Mouse (Mus musculus): ENCODE results near the gene Zmat3. TPM values are rescaled to one million over a fixed set of nuclear protein-coding genes. Genes with fewer than 3 reads are reported as not detected.

The Zmat3 gene
- 7.5 and 8.2 TPM in 2 replicates for polyA plus RNA-seq (2016; fragmentation: Nextera tagmentation; extraction: Ambion mirVana)

DNA sequence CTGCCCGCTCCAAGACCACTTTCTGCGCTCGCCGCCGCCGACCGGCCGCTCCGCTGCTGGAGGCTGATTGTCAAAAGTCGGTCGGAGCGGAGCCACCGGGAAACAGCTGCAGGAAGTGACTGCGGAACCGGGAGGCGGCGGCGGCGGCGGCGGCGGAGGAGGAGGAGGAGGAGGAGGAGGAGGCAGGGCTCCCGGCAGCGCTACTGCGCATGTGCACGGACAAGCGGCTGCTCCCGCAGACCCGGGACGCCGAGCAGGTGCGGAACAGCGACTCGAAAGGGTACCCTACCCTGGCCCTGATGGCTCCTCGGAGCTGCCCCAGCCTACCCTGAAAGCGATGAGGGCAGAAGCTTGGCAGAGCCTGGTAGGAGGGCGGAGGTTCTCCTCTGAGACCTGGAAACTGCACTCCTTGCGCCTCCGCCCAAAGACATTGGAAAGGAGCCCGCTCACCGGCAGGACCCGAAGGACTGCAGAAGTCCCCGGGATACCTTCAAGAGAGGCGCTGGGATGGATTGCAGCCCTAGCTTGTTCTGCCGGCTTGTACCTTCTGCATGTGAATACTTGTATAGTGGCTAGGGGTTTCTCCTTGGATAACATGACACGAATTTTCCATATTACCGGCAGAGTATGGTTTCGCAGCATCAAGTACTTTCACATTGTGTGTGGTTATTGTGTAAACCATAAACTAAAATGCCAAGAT lies at the start of gene Zmat3:
TSS of gene Zmat3 (minus strand) at position 469 of the 700 bp plus-strand sequence.
- WGBS, result 5% methylated on average over 35 of the region's 48 CpGs
- peaks cover 20% of the 10 kb centered on the region for H3K4me1 ChIP-seq
- peak within 1 kb of the TSS; percentile 82 for H3K4me3 ChIP-seq
- peaks cover 3% of the 10 kb centered on the region for H3K36me3 ChIP-seq (replicated peaks)
- peak within 1 kb of the TSS; percentile 93 for H3K27ac ChIP-seq
- peak; percentile 82 for DNase-seq (ENCODE audit: extremely low spot score, low spot score)
- H3K9me3 ChIP-seq, result no peaks in the 10 kb centered on the region
- peaks cover 12% of the 10 kb centered on the region for H3K27me3 ChIP-seq (ENCODE audit: poor library complexity, severe bottlenecking)

DNA sequence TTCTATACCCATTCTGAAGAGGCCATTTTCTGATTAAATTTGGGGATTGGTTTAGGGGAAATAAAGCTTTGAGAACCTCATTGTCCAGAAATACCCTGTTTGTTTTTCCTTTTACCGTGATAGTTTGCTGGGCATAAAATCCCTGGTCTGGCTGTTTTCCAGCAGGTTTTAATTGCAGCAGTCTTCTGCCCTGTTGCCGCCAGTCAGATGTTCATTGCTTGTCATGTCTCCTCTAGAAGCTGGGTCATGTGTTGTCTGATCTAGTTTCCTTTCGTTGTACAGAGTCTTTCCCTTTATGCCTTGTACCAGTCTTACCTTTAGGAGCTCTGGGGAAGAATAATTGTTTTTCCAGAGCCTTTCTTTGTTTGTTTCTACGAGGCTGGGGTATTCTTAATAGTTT lies 48.6 kb upstream of the Zmat3 start:
- 0 out of 2 replicates have a peak, but pooled peaks cover 11% of the 10 kb centered on the region for H3K4me1 ChIP-seq
- no peak overlapping the region for H3K27ac ChIP-seq
- H3K4me3 ChIP-seq, result no peak overlapping the region
- no peaks in the 10 kb centered on the region for H3K9me3 ChIP-seq
- peaks cover 7% of the 10 kb centered on the region; the same call in 1 of the 2 replicates for H3K36me3 ChIP-seq (replicated peaks)
- no peak for DNase-seq (ENCODE audit: extremely low spot score, low spot score)
- no peaks in the 10 kb centered on the region for H3K27me3 ChIP-seq (ENCODE audit: poor library complexity, severe bottlenecking)
- 79% methylated on average over 4 of the region's 4 CpGs for WGBS

DNA sequence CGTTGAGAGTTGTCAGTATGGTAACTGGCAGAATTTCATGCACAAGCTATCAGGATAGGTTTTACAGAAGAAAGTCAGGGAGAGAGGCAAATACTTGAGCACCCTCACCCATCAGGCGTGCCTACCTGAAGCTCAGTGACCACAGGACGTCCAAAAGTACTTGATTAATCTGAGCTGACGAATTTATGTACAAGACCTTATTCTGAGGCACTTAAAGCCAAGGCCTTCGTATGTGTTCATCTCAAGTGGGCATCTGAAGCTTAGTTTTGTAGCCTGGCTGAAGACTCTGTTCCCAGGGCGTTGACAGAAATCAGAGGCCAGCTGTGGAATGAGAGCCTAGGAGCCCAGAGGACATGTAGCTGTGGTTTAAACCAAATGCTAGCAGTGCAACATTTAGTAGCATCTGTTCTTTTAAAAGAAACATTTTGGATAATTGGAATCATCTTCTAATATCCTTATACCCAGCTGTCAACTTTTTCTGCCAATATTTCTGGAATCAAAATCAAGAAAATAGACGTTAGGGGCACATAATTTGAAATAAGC lies 46.8 kb upstream of the Zmat3 start:
- Histone ChIP-seq H3K9me3 (no peaks in the 10 kb centered on the region), H3K36me3 (replicated peaks) (peaks cover 2% of the 10 kb centered on the region; the same call in 1 of the 2 replicates), H3K4me3 (no peak overlapping the region), H3K4me1 (0 out of 2 replicates have a peak, but pooled peaks cover 11% of the 10 kb centered on the region), H3K27ac (no peak overlapping the region), H3K27me3 (ENCODE audit: poor library complexity, severe bottlenecking) (no peaks in the 10 kb centered on the region)
- no peak for DNase-seq (ENCODE audit: extremely low spot score, low spot score)
- 88% methylated on average over 7 of the region's 7 CpGs for WGBS

DNA sequence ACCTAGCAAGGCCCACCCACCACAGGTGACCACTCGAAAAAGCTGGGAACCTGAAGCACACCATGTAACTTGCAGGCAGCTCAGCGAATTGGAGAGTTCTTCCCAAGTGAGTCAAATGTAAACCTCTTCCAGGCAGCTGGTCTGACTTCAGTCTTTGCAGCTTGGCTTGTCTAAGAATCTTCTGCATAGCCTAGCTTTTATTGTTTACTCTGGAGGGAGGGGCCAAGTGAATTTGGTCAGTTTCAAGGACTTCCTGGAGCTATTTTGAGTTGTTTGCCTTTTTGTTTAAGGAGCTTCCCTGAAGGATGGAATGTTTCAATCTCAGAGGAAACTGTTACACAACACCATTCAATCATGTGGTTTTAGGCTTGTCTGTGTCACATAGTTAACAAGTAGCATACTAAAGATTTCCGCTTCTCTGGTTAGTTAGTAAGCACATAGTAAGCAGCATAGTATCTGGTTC lies 43.0 kb upstream of the Zmat3 start:
- no peaks in the 10 kb centered on the region for H3K27me3 ChIP-seq (ENCODE audit: poor library complexity, severe bottlenecking)
- H3K27ac ChIP-seq, result no peak overlapping the region
- no peak for DNase-seq (ENCODE audit: extremely low spot score, low spot score)
- no peaks in the 10 kb centered on the region for H3K36me3 ChIP-seq (replicated peaks)
- H3K4me1 ChIP-seq, result no peaks in the 10 kb centered on the region; the same call in 1 of the 2 replicates
- 95% methylated on average over 3 of the region's 3 CpGs for WGBS
- no peak overlapping the region for H3K4me3 ChIP-seq
- no peaks in the 10 kb centered on the region for H3K9me3 ChIP-seq

DNA sequence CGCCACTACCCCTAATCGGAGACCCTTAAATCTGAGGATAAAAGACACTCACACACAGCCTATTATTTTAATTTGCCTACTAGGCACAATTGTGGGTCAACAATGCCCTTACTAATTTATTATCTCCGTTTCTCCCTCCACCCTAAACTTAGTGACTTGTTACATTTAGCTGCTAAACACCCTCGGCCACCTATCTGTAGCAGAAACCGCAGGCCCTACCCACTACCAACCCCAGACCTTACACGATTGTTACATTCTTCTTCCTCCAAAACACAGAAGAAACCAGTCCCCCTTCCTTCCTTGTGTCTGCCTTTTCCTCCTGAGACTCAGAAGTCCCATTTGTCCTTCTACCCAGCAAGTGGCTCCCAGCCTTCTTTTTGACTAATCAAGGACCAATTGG lies 41.0 kb upstream of the Zmat3 start:
- no peaks in the 10 kb centered on the region for H3K27me3 ChIP-seq (ENCODE audit: poor library complexity, severe bottlenecking)
- H3K36me3 ChIP-seq (replicated peaks), result no peaks in the 10 kb centered on the region
- no peak for DNase-seq (ENCODE audit: extremely low spot score, low spot score)
- no peak overlapping the region for H3K27ac ChIP-seq
- no peaks in the 10 kb centered on the region; the same call in 1 of the 2 replicates for H3K4me1 ChIP-seq
- WGBS, result 86% methylated on average over 6 of the region's 6 CpGs
- no peak overlapping the region for H3K4me3 ChIP-seq
- no peaks in the 10 kb centered on the region for H3K9me3 ChIP-seq

DNA sequence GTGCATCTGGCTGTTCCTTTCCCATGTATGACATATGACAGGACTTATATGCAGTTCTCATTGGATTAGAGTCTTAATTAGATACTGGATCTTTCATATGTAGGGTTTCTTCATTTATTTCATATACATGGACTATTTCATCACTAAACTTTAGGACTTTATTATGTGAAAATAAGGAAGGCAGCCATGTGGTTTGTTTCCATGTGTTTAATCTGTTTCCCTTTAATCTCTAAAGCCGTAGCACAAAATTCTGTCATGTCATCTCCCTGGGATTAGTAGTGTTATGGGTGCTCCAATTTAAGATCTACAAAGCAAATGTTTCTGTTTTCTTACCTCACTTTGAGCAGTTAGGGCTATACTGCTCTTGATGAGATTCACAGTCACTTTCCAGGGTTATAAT lies 39.9 kb upstream of the Zmat3 start:
- Histone ChIP-seq H3K4me1 (peaks cover 9% of the 10 kb centered on the region), H3K27ac (no peak overlapping the region), H3K9me3 (no peaks in the 10 kb centered on the region), H3K27me3 (ENCODE audit: poor library complexity, severe bottlenecking) (no peaks in the 10 kb centered on the region), H3K36me3 (replicated peaks) (no peaks in the 10 kb centered on the region), H3K4me3 (no peak overlapping the region)
- 100% methylated on average over 1 of the region's 1 CpGs for WGBS
- DNase-seq (ENCODE audit: extremely low spot score, low spot score), result no peak

DNA sequence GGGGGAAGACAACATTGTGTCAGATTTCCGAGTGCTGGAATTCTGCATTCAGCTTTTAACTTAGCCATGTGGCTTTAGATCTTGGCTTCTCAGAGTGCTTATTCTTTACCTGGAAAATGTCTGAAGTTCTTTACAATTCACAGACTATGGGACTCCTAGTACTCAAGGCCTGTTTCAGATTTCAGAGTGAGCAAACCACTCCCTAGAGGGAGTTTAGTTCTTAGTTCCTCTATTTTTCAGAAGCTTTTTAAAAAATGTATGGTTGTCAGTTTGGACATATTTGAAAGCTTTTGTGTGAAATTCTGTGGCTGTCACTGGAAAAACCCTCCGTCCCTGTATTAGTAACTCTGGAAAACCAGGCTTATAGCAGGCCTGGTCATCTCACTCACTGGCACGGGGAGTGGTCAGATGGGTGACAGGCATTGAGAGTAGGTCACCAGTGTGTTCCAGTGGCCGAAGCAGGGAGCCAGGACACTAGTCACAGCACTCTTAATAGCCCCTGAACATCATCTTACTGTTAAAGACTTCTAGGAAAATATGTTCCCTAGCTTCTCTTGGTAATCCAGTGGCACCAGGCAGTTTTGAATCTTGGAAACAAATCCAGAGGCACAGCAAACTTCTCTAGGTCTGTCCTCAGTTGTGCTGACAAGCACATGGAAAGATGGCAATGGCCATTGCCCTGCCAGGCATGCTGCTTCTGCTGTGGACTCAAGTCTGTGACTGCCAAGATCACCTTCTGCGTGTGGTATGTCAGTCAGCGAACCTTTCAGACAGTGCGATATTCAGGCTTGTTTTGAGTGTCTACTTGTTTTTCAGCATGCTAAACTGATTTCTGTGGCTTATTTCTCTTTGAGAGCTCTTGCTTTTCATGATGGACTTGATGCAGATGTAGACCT lies 37.4 kb upstream of the Zmat3 start:
- no peak for DNase-seq (ENCODE audit: extremely low spot score, low spot score)
- H3K27me3 ChIP-seq (ENCODE audit: poor library complexity, severe bottlenecking), result peaks cover 3% of the 10 kb centered on the region; the same call in 1 of the 2 replicates
- no peaks in the 10 kb centered on the region for H3K36me3 ChIP-seq (replicated peaks)
- no peaks in the 10 kb centered on the region for H3K9me3 ChIP-seq
- H3K4me1 ChIP-seq, result peaks cover 34% of the 10 kb centered on the region
- no peak overlapping the region for H3K27ac ChIP-seq
- H3K4me3 ChIP-seq, result no peak overlapping the region
- 91% methylated on average over 7 of the region's 7 CpGs for WGBS

DNA sequence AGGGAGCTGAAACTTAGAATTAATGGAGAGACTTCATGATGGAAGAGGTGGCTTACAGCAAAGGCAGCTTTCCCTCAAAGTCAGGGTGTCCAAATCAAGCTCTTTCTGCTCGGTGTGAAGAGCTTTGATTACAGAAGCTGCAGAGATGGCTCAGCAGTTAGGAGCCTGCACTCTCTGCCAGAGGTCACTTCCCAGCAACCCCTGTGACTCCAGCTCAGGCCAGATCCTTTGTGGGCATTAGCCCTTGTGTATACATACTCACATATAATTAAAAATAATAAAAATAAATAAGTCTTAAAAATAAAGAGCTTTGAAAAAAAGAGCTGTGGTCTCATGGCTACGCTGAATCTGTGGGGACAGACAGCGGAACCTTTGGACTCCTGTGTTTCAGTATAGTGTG lies 35.8 kb upstream of the Zmat3 start:
- H3K27ac ChIP-seq, result no peak overlapping the region
- no peaks in the 10 kb centered on the region for H3K9me3 ChIP-seq
- no peak for DNase-seq (ENCODE audit: extremely low spot score, low spot score)
- H3K4me3 ChIP-seq, result no peak overlapping the region
- H3K27me3 ChIP-seq (ENCODE audit: poor library complexity, severe bottlenecking), result peaks cover 3% of the 10 kb centered on the region; the same call in 1 of the 2 replicates
- no peaks in the 10 kb centered on the region for H3K36me3 ChIP-seq (replicated peaks)
- H3K4me1 ChIP-seq, result peaks cover 37% of the 10 kb centered on the region
- 87% methylated on average over 3 of the region's 3 CpGs for WGBS

DNA sequence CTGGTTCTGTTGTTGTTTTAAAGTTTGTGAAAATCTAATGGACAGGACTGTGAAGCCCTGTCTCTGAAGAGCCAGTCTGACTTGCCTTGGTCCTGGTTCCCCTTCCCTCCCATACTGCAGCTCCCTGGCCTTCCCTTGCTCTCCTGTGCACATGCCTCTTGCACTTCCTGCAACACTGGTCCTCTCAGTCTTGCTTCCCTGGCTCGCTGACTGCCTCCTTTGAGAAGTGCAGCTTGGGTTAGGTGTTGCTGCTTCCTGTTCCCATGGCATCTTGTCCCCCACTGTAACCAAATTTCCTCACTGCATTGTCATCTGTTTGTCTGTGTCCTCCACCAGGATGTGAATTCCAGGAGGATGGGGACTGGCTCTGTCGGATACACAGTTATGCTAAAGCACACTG lies 34.1 kb upstream of the Zmat3 start:
- Histone ChIP-seq H3K4me1 (peaks cover 44% of the 10 kb centered on the region), H3K9me3 (no peaks in the 10 kb centered on the region), H3K27ac (no peak overlapping the region), H3K27me3 (ENCODE audit: poor library complexity, severe bottlenecking) (peaks cover 3% of the 10 kb centered on the region; the same call in 1 of the 2 replicates), H3K4me3 (no peak overlapping the region), H3K36me3 (replicated peaks) (no peaks in the 10 kb centered on the region)
- no peak for DNase-seq (ENCODE audit: extremely low spot score, low spot score)
- 59% methylated on average over 2 of the region's 2 CpGs for WGBS

DNA sequence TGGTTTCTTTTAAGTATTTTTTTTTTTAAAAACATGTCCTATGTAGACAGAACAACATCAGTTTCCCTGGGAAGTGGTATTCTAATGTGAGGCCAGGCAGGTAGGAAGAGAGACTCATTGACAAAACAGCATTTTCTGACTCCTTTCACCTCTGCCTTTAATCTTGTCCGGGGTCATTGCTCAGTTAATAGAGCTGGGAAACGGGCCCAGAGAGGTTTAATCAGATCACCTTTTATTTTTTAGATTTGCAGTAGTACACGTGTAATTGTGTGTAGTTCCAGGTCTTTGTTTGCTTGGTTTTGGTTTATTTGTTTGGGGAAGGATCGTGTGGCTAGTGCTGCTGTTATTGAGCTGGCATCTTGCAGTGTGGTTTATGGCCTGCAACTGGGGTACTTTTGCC lies 33.6 kb upstream of the Zmat3 start:
- H3K4me1 ChIP-seq, result peaks cover 44% of the 10 kb centered on the region
- WGBS, result 32% methylated on average over 4 of the region's 4 CpGs
- H3K9me3 ChIP-seq, result no peaks in the 10 kb centered on the region
- DNase-seq (ENCODE audit: extremely low spot score, low spot score), result no peak
- peaks cover 3% of the 10 kb centered on the region; the same call in 1 of the 2 replicates for H3K27me3 ChIP-seq (ENCODE audit: poor library complexity, severe bottlenecking)
- no peak overlapping the region for H3K27ac ChIP-seq
- no peaks in the 10 kb centered on the region for H3K36me3 ChIP-seq (replicated peaks)
- no peak overlapping the region for H3K4me3 ChIP-seq

DNA sequence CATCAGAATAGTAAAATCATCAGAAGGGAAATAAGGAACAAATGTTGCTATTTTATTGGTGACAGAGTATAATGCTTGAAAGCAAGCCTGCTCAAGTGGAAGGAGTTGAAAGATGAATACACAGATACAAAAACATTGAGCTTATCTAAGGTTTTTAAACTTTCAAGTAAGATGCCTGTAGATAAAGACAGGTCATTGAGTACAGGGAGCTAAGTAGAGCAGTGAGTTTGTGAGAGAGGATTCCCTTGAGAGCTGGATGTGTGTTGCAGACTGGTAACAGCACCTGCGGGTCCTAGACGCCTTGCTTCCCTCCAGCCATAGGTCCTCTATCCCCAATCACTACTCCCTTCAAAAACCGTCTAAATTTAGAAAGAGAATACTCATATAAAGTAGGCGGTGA lies 32.8 kb upstream of the Zmat3 start:
- no peak for DNase-seq (ENCODE audit: extremely low spot score, low spot score)
- no peaks in the 10 kb centered on the region for H3K36me3 ChIP-seq (replicated peaks)
- WGBS, result 25% methylated on average over 4 of the region's 4 CpGs
- H3K9me3 ChIP-seq, result no peaks in the 10 kb centered on the region
- H3K27ac ChIP-seq, result no peak overlapping the region
- H3K27me3 ChIP-seq (ENCODE audit: poor library complexity, severe bottlenecking), result peaks cover 3% of the 10 kb centered on the region; the same call in 1 of the 2 replicates
- peaks cover 44% of the 10 kb centered on the region for H3K4me1 ChIP-seq
- H3K4me3 ChIP-seq, result peak overlapping the region; percentile 92

DNA sequence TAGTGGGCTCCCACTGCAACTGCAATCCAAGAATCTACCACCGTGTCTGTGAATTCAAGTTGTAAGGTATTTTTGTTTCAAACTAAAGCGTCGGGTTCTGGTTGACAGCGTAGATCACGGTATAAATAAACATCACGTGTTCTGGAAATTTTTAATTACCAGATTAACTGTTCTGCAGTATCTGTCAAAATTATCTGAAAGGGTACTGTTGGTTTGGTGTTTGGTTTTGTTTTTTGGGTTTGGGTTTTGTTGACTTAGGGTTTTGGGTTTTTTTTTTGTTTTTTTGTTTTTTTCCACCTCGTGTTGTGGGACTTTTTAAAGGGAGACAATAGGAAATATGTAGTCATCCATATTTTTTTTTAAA lies 32.3 kb upstream of the Zmat3 start:
- Histone ChIP-seq H3K27me3 (ENCODE audit: poor library complexity, severe bottlenecking) (peaks cover 3% of the 10 kb centered on the region; the same call in 1 of the 2 replicates), H3K27ac (no peak overlapping the region), H3K4me1 (peaks cover 44% of the 10 kb centered on the region), H3K4me3 (peak overlapping the region; percentile 92), H3K36me3 (replicated peaks) (no peaks in the 10 kb centered on the region), H3K9me3 (no peaks in the 10 kb centered on the region)
- DNase-seq (ENCODE audit: extremely low spot score, low spot score), result no peak
- 2% methylated on average over 7 of the region's 7 CpGs for WGBS
